Mouse (Mus musculus): ENCODE results near the gene Dnaaf5. TPM values are rescaled to one million over a fixed set of nuclear protein-coding genes. Genes with fewer than 3 reads are reported as not detected.

Gene Dnaaf5
- total RNA-seq, 2 experiments from 2014 or later = 7.0 to 9.0 TPM

GRCm38 (mm10) chr5:139190958-139191357 is 40.9 kb downstream of the Dnaaf5 start:
- DNase-seq (ENCODE audit: low spot score in 2 of 2) = peak in 1 of 2 experiments; percentile 48

- DNase-seq (ENCODE audit: low spot score in 2 of 2) = no peak
These were observed 48.8 kb downstream of the Dnaaf5 start for GRCm38 (mm10) chr5:139198779-139199178.

- DNase-seq (ENCODE audit: low spot score in 2 of 2) = peak in 1 of 2 experiments; percentile 36
These were observed 49.6 kb downstream of the Dnaaf5 start for GRCm38 (mm10) chr5:139199636-139199994.

DNA sequence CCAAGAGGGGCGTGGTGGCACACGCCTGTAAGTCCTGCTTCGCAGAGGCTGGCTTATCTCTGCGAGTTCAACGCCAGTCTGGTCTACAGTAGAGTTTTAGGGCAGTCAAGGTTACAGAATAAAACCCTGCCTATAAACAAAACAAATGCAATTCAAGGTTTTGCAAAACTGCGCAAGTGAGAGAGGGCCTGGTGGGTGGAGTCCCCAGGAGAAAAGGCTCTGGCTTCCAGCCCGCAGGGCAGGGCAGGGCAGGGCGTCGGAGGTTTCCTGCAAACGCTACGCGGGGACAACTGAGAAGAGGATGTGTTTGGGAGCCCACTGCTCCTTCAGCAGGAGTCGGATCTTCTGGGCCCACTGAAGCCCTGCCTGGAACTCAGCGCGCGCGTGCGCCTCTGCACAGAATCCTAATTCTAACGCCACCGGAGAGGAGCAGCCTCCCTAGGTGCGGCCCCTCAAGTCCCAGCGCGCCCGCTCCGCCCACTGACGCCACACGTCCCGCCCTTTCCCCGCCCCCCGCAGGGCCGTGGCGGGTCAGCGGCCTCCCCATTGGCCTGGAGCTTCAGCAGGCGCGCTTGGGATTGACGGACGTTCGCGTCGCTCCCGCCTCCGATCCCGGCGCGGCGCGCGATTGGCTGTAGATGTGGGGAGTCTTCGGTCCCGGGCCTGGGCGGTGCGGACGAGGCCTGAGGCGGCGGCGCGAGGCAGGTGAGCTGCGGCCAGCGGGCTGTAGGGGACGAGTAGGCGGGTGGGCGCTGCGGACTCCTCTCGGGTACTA is 50.2 kb downstream of the Dnaaf5 start, which contains the start of gene Sun1:
Sun1 (plus strand) TSS at position 643 of the 775 bp plus-strand sequence.
- DNase-seq (ENCODE audit: low spot score in 2 of 2) = peak; percentile 98

DNA sequence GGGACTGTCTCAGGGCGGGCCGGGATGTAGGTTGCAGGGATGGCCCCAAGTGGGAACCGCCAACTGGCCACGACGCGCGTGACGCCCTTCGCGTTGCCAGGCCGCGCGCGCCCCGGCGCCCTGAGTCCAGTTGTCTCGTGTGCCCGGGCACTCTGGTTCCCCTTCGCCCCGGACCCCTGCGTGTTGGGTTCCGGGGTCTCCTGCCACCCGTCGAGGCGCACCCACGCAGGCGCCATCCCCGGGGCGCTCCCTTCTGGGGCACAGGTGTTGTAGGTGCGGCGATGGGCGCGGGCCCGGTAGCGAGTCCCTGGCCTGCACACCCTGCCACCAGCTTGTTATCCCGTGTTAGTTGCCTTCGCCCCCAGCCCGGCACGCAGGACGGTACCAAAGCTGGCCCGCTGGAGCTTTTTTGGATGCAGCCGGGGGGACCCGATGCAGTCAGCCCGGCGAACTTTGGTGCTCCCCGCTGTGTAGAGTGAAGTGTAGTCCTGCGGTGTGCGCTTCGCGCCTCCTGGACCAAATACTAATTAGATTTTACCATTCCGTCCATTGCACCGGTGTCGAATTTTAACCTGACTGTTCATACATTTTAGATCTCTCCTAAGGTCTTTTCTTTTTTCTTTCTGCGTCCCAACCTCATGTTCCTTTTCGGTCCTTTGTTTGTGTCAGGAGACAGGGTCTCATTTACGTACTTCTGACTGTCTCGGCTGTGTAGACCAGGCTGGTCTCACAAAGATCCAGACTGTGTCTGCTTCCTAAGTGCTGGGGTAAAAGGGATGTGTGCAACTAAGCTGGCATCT is 50.9 kb downstream of the Dnaaf5 start:
- DNase-seq (ENCODE audit: low spot score in 2 of 2) = no peak

GRCm38 (mm10) chr5:139202127-139202526 is 52.1 kb downstream of the Dnaaf5 start:
- DNase-seq (ENCODE audit: low spot score in 2 of 2) = peak in 1 of 2 experiments; percentile 47

DNA sequence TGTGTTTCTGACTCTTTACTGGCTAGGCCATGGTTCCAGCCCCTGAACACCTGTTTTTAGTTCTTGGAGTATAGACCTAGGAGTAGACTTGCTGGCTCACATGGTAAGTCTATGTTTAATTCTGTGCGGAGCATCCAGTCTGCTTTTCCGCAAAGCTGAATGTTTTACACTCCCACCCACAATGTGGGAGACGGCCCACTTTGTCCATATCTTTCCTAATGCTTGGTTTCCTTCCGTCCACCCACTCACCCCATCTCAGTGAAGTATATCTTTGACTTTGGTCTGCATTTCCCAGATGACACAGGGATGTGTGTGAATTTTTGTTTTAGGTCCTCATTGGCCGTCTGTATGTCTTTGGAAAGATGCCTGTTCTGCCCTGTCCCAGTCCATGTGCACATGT is 53.3 kb downstream of the Dnaaf5 start:
- DNase-seq (ENCODE audit: low spot score in 2 of 2) = no peak

GRCm38 (mm10) chr5:139206081-139206480 is 56.1 kb downstream of the Dnaaf5 start:
- DNase-seq (ENCODE audit: low spot score in 2 of 2) = no peak

DNA sequence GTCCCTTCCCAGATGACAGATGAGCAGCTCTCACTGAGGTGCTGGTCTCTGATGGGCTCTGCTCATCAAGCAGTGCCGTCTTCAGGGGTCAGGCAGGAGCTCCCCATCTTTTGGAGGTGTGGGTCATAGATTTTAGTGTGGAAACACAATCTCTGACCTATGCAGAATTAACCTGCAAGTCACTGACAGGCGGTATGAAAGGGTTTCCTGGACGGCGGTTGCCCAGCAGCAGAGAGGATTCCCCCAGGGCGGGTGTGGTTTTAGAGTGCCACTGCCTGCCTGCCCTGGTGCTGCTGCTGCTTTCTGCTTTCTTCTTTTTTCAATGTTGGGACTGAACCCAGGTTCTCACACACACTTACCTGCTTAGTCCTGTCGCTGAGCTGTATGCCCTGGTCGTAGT is 56.5 kb downstream of the Dnaaf5 start:
- DNase-seq (ENCODE audit: low spot score in 2 of 2) = no peak

GRCm38 (mm10) chr5:139208183-139208582 is 58.2 kb downstream of the Dnaaf5 start:
- no peak for DNase-seq (ENCODE audit: low spot score in 2 of 2)

DNA sequence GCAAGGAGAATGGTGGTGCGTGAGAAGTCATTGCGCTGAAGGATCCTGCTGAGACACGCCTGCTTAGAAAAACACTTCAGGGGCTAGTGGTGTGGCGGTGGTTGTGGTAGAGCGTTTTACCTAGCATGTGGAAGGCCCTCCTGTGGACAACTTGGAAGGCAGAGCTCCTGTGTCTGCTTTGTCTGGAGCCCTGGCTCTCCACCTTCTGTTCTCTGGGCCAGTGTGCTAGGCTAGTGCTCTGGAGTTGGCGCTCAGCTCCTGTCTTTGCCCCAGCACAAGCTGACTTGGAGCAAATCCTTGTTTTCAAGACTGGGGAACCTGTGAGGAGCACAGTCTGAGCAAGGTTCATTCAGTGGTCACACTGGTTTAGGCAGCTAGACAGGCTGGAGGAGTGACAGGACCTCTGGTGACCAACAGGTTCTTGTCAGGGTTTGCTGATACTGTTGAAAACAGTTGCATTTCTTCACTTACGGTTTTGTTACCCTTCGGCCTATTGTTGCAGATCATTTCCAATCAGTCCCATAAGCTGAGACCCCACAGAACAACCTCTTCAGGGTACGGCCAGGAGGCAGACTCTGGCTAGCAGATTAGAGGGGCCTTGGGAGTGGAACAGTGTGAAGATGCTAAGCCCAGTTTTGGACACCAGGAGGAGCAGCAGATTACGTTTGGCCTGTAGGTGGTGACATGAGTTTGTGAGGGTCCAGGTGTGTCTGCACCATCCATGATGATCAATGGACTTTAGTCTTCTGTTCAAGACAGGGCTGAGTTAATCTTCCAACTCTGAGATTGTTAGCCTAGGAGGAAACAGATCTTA is 59.1 kb downstream of the Dnaaf5 start:
- no peak for DNase-seq (ENCODE audit: low spot score in 2 of 2)

DNA sequence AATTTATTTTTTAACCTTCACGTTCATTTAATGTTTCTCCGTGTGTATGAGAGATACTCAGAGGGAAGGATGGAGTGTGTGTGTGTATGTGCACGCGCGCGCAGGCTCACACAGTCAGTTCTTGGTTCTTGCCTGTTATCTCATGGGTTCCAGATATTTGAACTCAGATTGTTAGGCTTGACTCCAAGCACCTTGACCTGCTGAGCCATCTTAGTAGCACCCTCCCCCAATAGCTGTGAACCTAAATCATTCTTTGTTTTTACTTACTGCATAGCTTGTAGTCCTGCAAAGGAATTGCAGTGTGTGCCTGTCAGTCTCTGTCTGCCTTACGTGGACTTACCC is 59.6 kb downstream of the Dnaaf5 start:
- DNase-seq (ENCODE audit: low spot score in 2 of 2) = no peak

- DNase-seq (ENCODE audit: low spot score in 2 of 2) = no peak
These were observed 61.8 kb downstream of the Dnaaf5 start for GRCm38 (mm10) chr5:139211737-139212385.

DNA sequence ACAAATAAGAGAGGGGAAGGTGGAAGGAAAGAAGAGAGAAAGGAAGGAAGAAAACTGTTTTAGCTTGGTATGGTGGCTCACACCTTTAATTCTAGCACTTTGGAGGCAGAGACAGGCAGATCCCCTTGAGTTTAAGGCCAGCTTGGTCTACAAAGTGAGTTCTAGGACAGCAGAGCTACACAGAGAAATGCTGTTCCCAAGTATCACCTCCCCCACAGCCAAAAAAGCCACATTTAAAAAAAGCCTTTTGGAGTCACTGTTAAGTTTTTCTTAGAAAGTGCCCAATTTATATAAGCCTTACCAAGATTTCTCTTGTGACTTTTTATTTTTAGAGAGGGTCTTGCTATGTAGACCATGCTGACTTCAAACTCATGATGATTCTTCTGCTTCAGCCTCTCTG is 64.3 kb downstream of the Dnaaf5 start:
- DNase-seq (ENCODE audit: low spot score in 2 of 2) = no peak

- no peak for DNase-seq (ENCODE audit: low spot score in 2 of 2)
These were observed 65.2 kb downstream of the Dnaaf5 start for GRCm38 (mm10) chr5:139215184-139215583.

DNA sequence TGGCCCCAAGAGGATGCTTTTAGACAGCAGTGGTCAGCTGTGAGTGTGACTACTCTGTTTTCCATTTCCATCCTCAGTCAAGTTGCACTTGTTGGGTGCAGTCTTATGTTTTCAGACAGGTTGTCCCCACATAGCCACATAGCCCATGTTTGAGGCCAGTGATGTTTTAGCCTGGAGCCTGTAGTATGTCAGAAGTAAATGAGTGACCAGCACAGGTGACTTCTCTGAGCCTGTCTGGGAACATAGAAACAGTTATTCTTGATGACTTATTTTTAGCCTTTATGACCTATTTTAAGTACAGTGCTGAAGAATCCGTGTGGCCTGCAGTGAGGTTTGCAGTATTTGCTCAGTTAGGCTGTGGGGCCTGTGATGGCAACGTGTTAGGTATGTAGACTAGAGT is 66.1 kb downstream of the Dnaaf5 start:
- DNase-seq (ENCODE audit: low spot score in 2 of 2) = no peak

- DNase-seq (ENCODE audit: low spot score in 2 of 2) = no peak
These were observed 66.8 kb downstream of the Dnaaf5 start for GRCm38 (mm10) chr5:139216774-139217173.

DNA sequence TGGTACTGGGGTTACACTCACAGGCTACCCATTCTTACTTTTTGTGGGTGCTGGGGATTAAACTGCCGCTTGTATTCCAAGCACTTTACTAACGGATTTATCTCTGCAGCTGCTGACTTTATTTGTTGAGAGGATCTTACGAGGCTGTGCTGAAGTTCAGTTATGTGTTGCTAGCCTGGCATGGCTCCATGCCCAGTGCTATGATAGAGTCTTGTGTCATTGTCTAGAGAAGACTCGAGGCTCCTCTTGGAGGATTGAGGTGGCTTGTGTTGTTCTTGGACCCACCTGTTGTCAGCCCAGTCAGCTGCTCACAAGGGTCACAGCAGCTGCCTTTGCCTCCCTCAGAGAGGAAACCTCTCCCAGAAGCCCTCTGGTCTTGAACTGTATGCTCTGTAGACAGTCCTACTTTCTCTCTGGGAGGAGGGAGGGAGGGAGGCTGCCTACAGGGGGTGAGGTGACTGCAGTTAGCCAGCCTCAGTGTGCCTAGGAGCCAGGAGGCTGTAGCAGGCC is 70.0 kb downstream of the Dnaaf5 start:
- DNase-seq (ENCODE audit: low spot score in 2 of 2) = no peak

- DNase-seq (ENCODE audit: low spot score in 2 of 2) = no peak
These were observed 70.6 kb downstream of the Dnaaf5 start for GRCm38 (mm10) chr5:139220610-139221009.

DNA sequence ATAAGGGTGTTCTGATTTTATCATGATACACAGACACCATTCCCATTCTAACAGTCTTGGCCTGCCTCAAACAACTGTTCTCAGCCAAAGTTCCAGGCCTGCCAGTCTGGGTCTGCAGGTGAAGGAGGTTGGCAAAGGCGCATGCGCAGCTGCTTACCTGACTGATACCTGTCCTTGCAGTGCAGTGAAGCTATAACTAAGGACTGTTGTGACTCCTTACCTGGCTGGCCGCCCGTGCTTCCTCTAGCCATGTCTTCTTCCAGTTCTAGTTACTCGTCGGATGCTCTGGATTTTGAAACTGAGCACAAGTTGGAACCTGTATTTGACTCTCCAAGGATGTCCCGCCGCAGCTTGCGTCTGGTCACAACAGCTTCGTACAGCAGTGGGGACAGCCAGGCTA is 73.3 kb downstream of the Dnaaf5 start:
- no peak for DNase-seq (ENCODE audit: low spot score in 2 of 2)

- DNase-seq (ENCODE audit: low spot score in 2 of 2) = no peak
These were observed 77.2 kb downstream of the Dnaaf5 start for GRCm38 (mm10) chr5:139227236-139227635.
